Mouse (Mus musculus): ENCODE data around the gene Mipol1.

DNA sequence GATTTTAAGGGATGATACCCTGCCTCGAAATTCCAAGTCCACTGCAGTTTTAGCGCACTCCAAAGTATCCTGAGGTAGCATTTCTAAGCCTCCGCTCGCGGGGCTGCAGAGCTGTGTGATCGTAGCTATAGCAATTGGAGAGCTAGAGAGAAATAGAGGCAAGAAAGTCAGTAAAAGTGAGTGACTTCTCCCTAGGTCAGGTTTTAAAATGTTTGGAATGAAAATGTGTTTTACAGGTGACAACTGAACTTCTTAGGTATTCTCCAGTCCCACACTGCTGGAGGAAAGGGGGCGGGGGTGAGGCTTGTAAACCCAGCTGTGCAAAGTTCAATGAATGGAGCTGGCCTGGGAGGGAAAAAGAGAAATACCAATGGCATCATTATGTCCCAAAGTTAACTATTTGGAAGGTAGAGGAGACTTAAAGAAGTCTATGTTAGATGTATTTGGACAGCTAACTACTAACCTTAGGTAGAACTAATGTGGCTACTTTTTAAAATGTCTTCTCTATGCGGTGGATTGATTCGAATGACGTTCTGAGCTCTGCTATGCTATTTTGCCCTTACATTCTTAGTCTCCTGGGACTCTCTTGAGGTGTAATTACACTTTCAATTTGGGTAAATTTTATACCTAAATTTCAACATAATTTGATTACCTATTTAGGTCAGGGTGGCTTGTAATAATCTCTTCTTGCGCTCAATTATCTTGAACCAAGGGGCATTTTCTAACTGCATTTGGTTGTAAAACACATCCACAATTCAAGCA, 306.9 kb downstream of the Mipol1 start:
- TF ChIP-seq POLR2A (IDR thresholded peaks at IDR 0.05; ENCODE audit: extremely low read depth, insufficient read depth, low read length) = no peak
- no peak for TF ChIP-seq CTCF (IDR thresholded peaks at IDR 0.05; ENCODE audit: extremely low read depth, insufficient read depth, low read length)

All from cortical plate, adult 2 months (tissue).